Mouse (Mus musculus) olfactory bulb, adult 2 months (tissue): ENCODE results near the gene Gm10309.

Experiments
- CTCF ChIP-seq: fragments of 200-500 bp; IDR thresholded peaks from 2 replicates; pipeline ENCODE4 v1.5.1; 2012; ENCODE audit warnings: low read depth, mild to moderate bottlenecking, low read length, moderate library complexity; ENCODE audit not compliant: insufficient read depth
- POLR2A ChIP-seq: fragments of 200-500 bp; IDR thresholded peaks from 2 replicates; pipeline ENCODE4 v1.6.1; 2012; ENCODE audit warnings: mild to moderate bottlenecking, low read depth, low read length, moderate library complexity; ENCODE audit not compliant: insufficient read depth

- TF ChIP-seq CTCF (no peak), POLR2A (no peak)
Measured at GRCm38 (mm10) chr17:86487450-86487849, 17.6 kb downstream of the Gm10309 start.
